In the genomic region with DNA sequence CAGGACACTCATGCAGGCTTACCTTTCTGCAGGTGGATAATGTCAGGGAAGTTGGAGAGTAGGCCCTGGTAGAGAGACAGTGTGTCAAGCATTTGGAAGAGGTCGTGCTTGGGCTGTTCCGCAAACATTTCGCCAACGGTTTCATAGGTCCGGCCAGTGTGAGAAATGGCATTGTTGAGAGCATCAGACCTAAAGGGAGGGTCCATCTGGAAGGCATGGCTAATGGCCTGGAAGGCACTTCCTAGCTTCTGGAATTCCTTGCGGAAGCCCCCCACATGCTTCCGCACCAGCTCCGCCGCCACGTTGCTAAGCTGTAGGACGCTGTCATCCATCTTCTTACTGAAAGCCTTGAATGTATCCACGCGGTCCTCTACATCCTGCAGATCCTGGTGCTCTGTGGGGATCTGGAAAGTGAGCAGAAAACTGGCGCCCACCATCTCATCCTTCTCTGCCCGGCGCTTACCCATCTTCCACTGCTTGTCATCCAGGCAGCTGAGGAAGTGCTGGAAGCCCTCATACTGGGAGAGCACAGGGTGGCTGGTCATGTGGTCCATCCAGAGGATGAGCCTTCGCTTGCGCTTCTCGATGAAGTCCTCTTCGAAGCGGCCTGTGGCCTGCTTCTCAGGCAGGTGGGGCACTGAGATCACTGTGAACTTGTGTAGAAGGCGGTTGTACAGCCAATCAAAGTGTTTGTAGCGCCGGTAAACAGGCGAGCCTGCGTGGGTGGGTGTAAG, we compare ENCODE assay signal across 8 mouse cellular contexts. TPM values are rescaled to one million over a fixed set of nuclear protein-coding genes. Genes with fewer than 3 reads are reported as not detected.
A peak's percentile ranks its signal among the peaks of the same experiment; 100 is the strongest.
DNase-seq lines count a peak whose midpoint lies in the region; ATAC-seq and TF ChIP-seq lines count a peak whose summit lies in the region.

No protein-coding gene starts in this region.

- H3K27ac ChIP-seq in heart, postnatal 0 days (ENCODE audit: low read depth): peak overlapping the region; percentile 83
- no peak overlapping the region for H3K27ac ChIP-seq in midbrain, embryonic 10.5 days (replicated peaks)

- no peak for ATAC-seq in heart, postnatal 0 days (ENCODE audit: insufficient read depth, low read depth)
- no peak for ATAC-seq in activated CD4-positive, CD25-positive, alpha-beta regulatory T cell, adult 4 months
- no peak for ATAC-seq in monocyte, adult 5-6 weeks (replicated peaks; ENCODE audit: insufficient number of reproducible peaks, low FRiP score, low TSS enrichment, poor library complexity, severe bottlenecking)

- peaks cover 17% of the 10 kb centered on the region; the same call in 1 of the 2 replicates for H3K36me3 ChIP-seq in heart, postnatal 0 days (replicated peaks; ENCODE audit: control insufficient read depth, insufficient read depth, low read length)
- peaks cover 56% of the 10 kb centered on the region for H3K36me3 ChIP-seq in midbrain, embryonic 10.5 days

- no peak for TF ChIP-seq EP300 in heart, postnatal 0 days (IDR thresholded peaks at IDR 0.05; ENCODE audit: low read depth)

- no peak for TF ChIP-seq CTCF in heart, postnatal 0 days (IDR thresholded peaks at IDR 0.05; ENCODE audit: low read depth)

- H3K9ac ChIP-seq in heart, postnatal 0 days (replicated peaks; ENCODE audit: low read depth, low read length): peak overlapping the region; percentile 53

- H3K4me2 ChIP-seq in heart, postnatal 0 days (ENCODE audit: low read depth, low read length): peak overlapping the region; percentile 92

- DNase-seq in adrenal gland, postnatal 14 days: peak; percentile 11
- no peak for DNase-seq in adrenal gland, postnatal 25 days
- peak; percentile 28 for DNase-seq in brain, adult 2 months (ENCODE audit: low read depth, low spot score)
- DNase-seq in heart, postnatal 0 days (ENCODE audit: low spot score): no peak
- no peak for DNase-seq in midbrain, embryonic 10.5 days (ENCODE audit: low spot score)
- DNase-seq in urinary bladder, postnatal 10 days (ENCODE audit: low spot score): no peak

- 68% methylated on average over 26 of the region's 26 CpGs for WGBS in heart, postnatal 0 days
- WGBS in midbrain, embryonic 10.5 days: 92% methylated on average over 26 of the region's 26 CpGs

- no peaks in the 10 kb centered on the region for H3K27me3 ChIP-seq in heart, postnatal 0 days (ENCODE audit: control insufficient read depth, insufficient read depth, low read length)
- peaks cover 14% of the 10 kb centered on the region for H3K27me3 ChIP-seq in midbrain, embryonic 10.5 days (ENCODE audit: low read depth, poor library complexity, severe bottlenecking)

- no peaks in the 10 kb centered on the region for H3K9me3 ChIP-seq in heart, postnatal 0 days (replicated peaks; ENCODE audit: control insufficient read depth, low read length)
- H3K9me3 ChIP-seq in midbrain, embryonic 10.5 days (replicated peaks): no peaks in the 10 kb centered on the region; the same call in 1 of the 2 replicates

- H3K4me1 ChIP-seq in heart, postnatal 0 days (ENCODE audit: control insufficient read depth, insufficient read depth): peaks cover 47% of the 10 kb centered on the region
- H3K4me1 ChIP-seq in midbrain, embryonic 10.5 days: peaks cover 57% of the 10 kb centered on the region

- H3K4me3 ChIP-seq in heart, postnatal 0 days (ENCODE audit: low read depth, low read length): peak overlapping the region; percentile 41
- peak overlapping the region; percentile 75 for H3K4me3 ChIP-seq in midbrain, embryonic 10.5 days

RNA-seq across cellular contexts. Expression of gene Snx33, which starts 2.7 kb away (rescaled TPM):
- total RNA-seq in adrenal gland, postnatal 14 days (2021): 17.9 and 22.6 TPM in 2 replicates
- 28.6 and 35.1 TPM in 2 replicates for total RNA-seq in adrenal gland, postnatal 25 days (2021)
- 11.4 and 13.5 TPM in 2 replicates for total RNA-seq in heart, postnatal 0 days (2014; rRNA removed; ENCODE audit: low replicate concordance)
- 4.4 and 5.2 TPM in 2 replicates for polyA plus RNA-seq in heart, postnatal 0 days (2015; fragmentation: Nextera tagmentation; extraction: Ambion mirVana)
- 8.0 and 8.4 TPM in 2 replicates for polyA plus RNA-seq in midbrain, embryonic 10.5 days (2016; fragmentation: Nextera tagmentation; extraction: Ambion mirVana)
- 1 to 10 TPM; 3.1 to 5.2 TPM for polyA plus RNA-seq in activated CD4-positive, CD25-positive, alpha-beta regulatory T cell, adult 4 months (2017; shearing (Covaris generic))
- total RNA-seq in monocyte, adult 5-6 weeks (2017): 7.1 to 16.9 TPM (median 7.1 TPM) in 3 replicates

RNA-seq across cellular contexts. Expression of gene Imp3, which starts 11.8 kb away (rescaled TPM):
- 76.4 and 88.5 TPM in 2 replicates for total RNA-seq in adrenal gland, postnatal 14 days (2021)
- total RNA-seq in adrenal gland, postnatal 25 days (2021): 87.0 and 105 TPM in 2 replicates
- 178 and 179 TPM in 2 replicates for total RNA-seq in heart, postnatal 0 days (2014; rRNA removed; ENCODE audit: low replicate concordance)
- polyA plus RNA-seq in heart, postnatal 0 days (2015; fragmentation: Nextera tagmentation; extraction: Ambion mirVana): 58.1 and 63.1 TPM in 2 replicates
- polyA plus RNA-seq in midbrain, embryonic 10.5 days (2016; fragmentation: Nextera tagmentation; extraction: Ambion mirVana): 58.4 and 65.2 TPM in 2 replicates
- 10 to 100 TPM; 54.8 to 68.4 TPM for polyA plus RNA-seq in activated CD4-positive, CD25-positive, alpha-beta regulatory T cell, adult 4 months (2017; shearing (Covaris generic))
- 36.1 to 44.3 TPM (median 38.6 TPM) in 3 replicates for total RNA-seq in monocyte, adult 5-6 weeks (2017)

RNA-seq across cellular contexts. Expression of gene Snupn, which starts 25.2 kb away (rescaled TPM):
- 12.5 and 13.3 TPM in 2 replicates for total RNA-seq in adrenal gland, postnatal 14 days (2021)
- total RNA-seq in adrenal gland, postnatal 25 days (2021): 15.0 and 16.4 TPM in 2 replicates
- 2.8 and 9.6 TPM in 2 replicates for total RNA-seq in heart, postnatal 0 days (2014; rRNA removed; ENCODE audit: low replicate concordance)
- polyA plus RNA-seq in heart, postnatal 0 days (2015; fragmentation: Nextera tagmentation; extraction: Ambion mirVana): 14.9 and 15.8 TPM in 2 replicates
- polyA plus RNA-seq in midbrain, embryonic 10.5 days (2016; fragmentation: Nextera tagmentation; extraction: Ambion mirVana): 29.7 and 30.2 TPM in 2 replicates
- polyA plus RNA-seq in activated CD4-positive, CD25-positive, alpha-beta regulatory T cell, adult 4 months (2017; shearing (Covaris generic)): 10 to 100 TPM; 16.2 to 21.2 TPM
- total RNA-seq in monocyte, adult 5-6 weeks (2017): 3.8 to 9.4 TPM (median 6.5 TPM) in 3 replicates

Comparison
In these comparisons a context has a peak if more than half of its experiments do, and no peak if none do; other contexts are left out.
1. DNase-seq: peak in adrenal gland, postnatal 14 days (single experiment) and brain, adult 2 months (single experiment); none in adrenal gland, postnatal 25 days (single experiment), heart, postnatal 0 days (single experiment), midbrain, embryonic 10.5 days (single experiment) and urinary bladder, postnatal 10 days (single experiment).